Mouse (Mus musculus) heart, adult 18-20 months (tissue): Measurements from ENCODE around the gene Tcl1b4. TPM values are rescaled to one million over a fixed set of nuclear protein-coding genes. Genes with fewer than 3 reads are reported as not detected.

ENCODE experiments used
- DNase-seq, 2 experiments: peaks; one replicate each; pipeline ENCODE4 v3.0.0; 2021 to 2022; ENCODE audit warnings: mixed read lengths in 1 of 2
- total RNA-seq, 2 experiments: library from RNA; stranded (reverse); gene quantifications; 2 replicates each; pipeline ENCODE4 v1.2.3; 2021

Gene Tcl1b4
- total RNA-seq, 2 experiments from 2014 or later, result not detected

DNA sequence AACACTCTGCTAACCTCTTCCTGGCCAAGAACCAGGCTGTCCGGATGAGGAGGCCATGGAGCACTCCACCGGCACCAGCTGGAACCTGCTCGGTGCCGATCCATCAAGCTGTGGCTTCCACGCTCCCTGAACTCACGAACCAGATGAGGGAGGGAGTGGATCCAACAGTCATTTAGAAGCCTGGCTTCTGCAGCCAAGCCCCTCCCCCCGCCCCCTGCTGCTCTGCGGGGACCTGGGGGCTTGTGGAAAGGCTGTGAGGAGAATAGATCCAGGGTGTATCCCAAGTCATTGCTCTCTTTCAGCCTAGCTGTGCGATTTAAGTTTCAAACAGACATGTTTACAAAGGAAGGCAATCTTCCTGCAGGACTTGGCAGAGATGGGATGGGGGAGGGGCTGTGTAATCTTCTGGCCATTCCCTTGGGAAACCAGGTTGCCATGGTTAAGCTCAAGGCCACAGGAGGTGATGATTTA, 47.0 kb downstream of the Tcl1b4 start:
- peak in 1 of 2 experiments; percentile 2 for DNase-seq

- DNase-seq, result no peak
Measured at GRCm38 (mm10) chr12:105253796-105254195, 52.0 kb downstream of the Tcl1b4 start.

Other genes starting within 250 kb of the Tcl1b4 start
- gene Syne3, start 192.1 kb upstream of the Tcl1b4 start, total RNA-seq, result 1 to 10 TPM; 7.9 to 8.3 TPM
- 100 to 1,000 TPM in 1 of 2 experiments, 10 to 100 TPM in 1; 83.8 to 111 TPM for gene Glrx5, start 169.3 kb upstream of the Tcl1b4 start, total RNA-seq
- not detected for gene Tcl1b2, start 55.9 kb upstream of the Tcl1b4 start, total RNA-seq
- gene Tcl1b1, start 42.3 kb upstream of the Tcl1b4 start, total RNA-seq, result not detected
- not detected for gene Tcl1b5, start 25.6 kb upstream of the Tcl1b4 start, total RNA-seq
- not detected for gene Tcl1b3, start 10.9 kb upstream of the Tcl1b4 start, total RNA-seq
- gene Tcl1, start 20.8 kb downstream of the Tcl1b4 start, total RNA-seq, result not detected
- not detected for gene Tunar, start 131.9 kb downstream of the Tcl1b4 start, total RNA-seq